Mouse (Mus musculus) midbrain, embryonic 14.5 days (tissue): ENCODE results near the gene Macrod2. TPM values are rescaled to one million over a fixed set of nuclear protein-coding genes. Genes with fewer than 3 reads are reported as not detected.

ENCODE experiments used
- ATAC-seq: fragments of 200-750 bp; cut with Nextera tagmentation; 2 replicates; pipeline ENCODE4 v1.8.0; 2017; ENCODE audit warnings: moderate number of reproducible peaks, moderate library complexity; ENCODE audit not compliant: low FRiP score, low TSS enrichment
- DNase-seq: peaks from one replicate; pipeline ENCODE4 v3.0.0-alpha.2; 2015
- H3K27ac ChIP-seq: fragments of 300-500 bp; sonication (generic); replicated peaks from 2 replicates; pipeline ENCODE4 v1.5.1; 2014; ENCODE audit warnings: mild to moderate bottlenecking, low read depth, low read length, moderate library complexity
- H3K27me3 ChIP-seq: fragments of 300-500 bp; sonication (generic); 2 replicates; pipeline ENCODE4 v1.6.1; 2014; ENCODE audit warnings: low read length, control low read depth, mixed read lengths; ENCODE audit not compliant: control insufficient read depth, insufficient read depth
- H3K36me3 ChIP-seq: fragments of 300-500 bp; sonication (generic); 2 replicates; pipeline ENCODE4 v1.6.1; 2014; ENCODE audit warnings: low read length, control low read depth; ENCODE audit not compliant: control insufficient read depth, insufficient read depth
- H3K4me1 ChIP-seq: fragments of 300-500 bp; sonication (generic); 2 replicates; pipeline ENCODE4 v1.6.1; 2014; ENCODE audit warnings: mild to moderate bottlenecking, antibody characterized with exemption, low read length, control low read depth; ENCODE audit not compliant: control insufficient read depth, insufficient read depth
- H3K4me2 ChIP-seq: fragments of 300-500 bp; sonication (generic); 2 replicates; pipeline ENCODE4 v1.6.1; 2014; ENCODE audit warnings: mild to moderate bottlenecking, low read length, moderate library complexity
- H3K4me3 ChIP-seq: fragments of 300-500 bp; sonication (generic); replicated peaks from 2 replicates; pipeline ENCODE4 v1.5.1; 2014; ENCODE audit warnings: low read depth, low read length
- H3K9ac ChIP-seq: fragments of 300-500 bp; sonication (generic); replicated peaks from 2 replicates; pipeline ENCODE4 v1.6.1; 2014; ENCODE audit warnings: mild to moderate bottlenecking, low read length, moderate library complexity
- H3K9me3 ChIP-seq: fragments of 300-500 bp; sonication (generic); 2 replicates; pipeline ENCODE4 v1.6.1; 2016; ENCODE audit warnings: low read length, control low read depth, mixed read lengths; ENCODE audit not compliant: control insufficient read depth
- WGBS: fragments of 180-500 bp; shearing (Covaris S2); extraction: QIAGEN DNeasy Blood & Tissue Kit; methylation state at CpG from one replicate; pipeline ENCODE4 v1.1.7; 2014; 5-methylcytosine and 5-hydroxymethylcytosine counted together
- polyA plus RNA-seq: library from polyadenylated mRNA; unstranded; fragments of >200 nt; fragmentation: Nextera tagmentation; extraction: Ambion mirVana; gene quantifications from 2 replicates; pipeline ENCODE4 v1.2.1, GENCODE M21; 2014

The Macrod2 gene
- polyA plus RNA-seq, 1 experiment from 2014 or later = 61.4 TPM

DNA sequence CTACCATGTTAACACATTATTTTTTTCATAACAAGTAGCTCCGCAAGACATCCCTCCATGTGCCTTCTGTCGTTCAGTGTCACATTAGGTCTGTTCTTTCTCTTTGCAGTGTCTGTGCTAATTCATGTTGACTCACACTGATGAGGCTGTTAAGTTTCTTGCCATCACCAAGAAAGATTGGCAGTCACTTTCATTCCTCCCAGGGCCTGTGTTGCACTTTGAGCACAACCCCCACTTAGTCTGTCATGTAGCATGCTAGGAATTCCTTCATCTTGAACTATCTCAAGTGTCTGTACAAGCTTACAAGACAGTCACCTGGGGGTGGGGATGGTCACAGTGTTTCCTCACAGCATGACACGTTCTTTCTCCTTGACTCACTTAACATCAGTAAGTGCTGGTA is 696.2 kb downstream of the Macrod2 start:
- Histone ChIP-seq H3K9ac (no peak overlapping the region), H3K27ac (no peak overlapping the region), H3K36me3 (no peaks in the 10 kb centered on the region), H3K27me3 (no peaks in the 10 kb centered on the region), H3K4me3 (no peak overlapping the region), H3K4me2 (no peak overlapping the region), H3K9me3 (no peaks in the 10 kb centered on the region), H3K4me1 (no peaks in the 10 kb centered on the region)
- WGBS = 83% methylated on average over 3 of the region's 3 CpGs
- DNase-seq (no peak), ATAC-seq (no peak)

DNA sequence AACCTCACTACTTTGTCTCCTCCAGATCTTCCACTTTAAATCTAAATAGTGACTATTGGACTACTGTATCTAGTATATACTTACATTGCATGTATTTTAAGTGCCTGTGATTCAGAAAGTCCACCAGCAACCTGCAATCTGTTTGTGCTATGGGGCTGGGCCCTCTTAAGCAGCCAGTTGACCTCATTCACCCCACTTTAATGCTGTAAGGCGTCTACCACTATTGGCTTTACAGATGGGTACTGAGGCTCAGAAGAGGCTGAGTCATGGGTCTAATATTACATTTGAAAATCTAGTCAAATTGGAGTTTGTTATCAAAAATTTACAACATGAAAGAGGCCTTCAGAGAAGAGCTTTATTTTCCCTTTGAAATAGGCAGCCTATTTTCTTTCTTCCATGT is 722.5 kb downstream of the Macrod2 start:
- DNase-seq = no peak
- Histone ChIP-seq H3K4me3 (no peak overlapping the region), H3K4me1 (no peaks in the 10 kb centered on the region), H3K4me2 (no peak overlapping the region), H3K27ac (no peak overlapping the region), H3K9me3 (no peaks in the 10 kb centered on the region), H3K9ac (no peak overlapping the region), H3K36me3 (no peaks in the 10 kb centered on the region), H3K27me3 (no peaks in the 10 kb centered on the region)
- no peak for ATAC-seq
- WGBS = 85% methylated on average over 1 of the region's 1 CpGs

DNA sequence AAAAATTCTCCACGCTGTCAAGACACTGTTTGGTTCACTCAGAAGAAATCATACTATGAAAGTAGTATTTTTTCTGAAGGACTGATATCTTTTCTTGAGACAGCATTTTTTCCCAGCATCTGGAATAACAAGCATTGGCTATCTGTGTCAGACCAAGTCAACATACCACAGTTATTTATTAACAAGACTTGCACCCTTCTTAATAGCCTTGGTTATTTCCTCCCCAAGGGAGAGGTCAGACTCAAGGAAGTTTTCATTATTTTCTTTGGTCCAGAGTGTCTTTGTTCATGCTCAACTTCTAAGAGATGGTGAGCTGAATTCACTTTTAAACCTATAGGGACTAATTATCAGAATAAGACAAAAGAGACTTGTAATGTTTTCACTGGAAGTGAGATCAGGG is 728.8 kb downstream of the Macrod2 start:
- WGBS = 92% methylated on average over 1 of the region's 1 CpGs

DNA sequence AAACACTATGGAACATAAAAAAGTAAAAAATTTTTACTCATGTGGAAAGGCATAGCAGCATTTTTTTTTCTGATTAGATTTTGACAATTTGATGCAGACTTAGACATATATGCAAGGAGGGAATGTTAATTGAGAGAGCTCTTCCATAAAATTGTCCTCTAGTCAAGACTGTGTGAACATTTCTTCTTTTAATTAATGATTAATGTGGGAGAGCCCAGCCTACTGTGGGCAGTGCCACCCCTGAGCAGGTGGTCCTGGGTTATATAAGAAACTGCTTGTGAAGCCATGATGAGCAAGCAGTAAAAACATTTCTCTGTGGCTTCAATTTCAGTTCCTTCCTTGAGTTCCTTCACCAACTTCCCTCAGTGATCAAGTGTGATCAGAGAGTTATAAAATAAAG is 730.5 kb downstream of the Macrod2 start:
- Histone ChIP-seq H3K4me3 (no peak overlapping the region), H3K27me3 (no peaks in the 10 kb centered on the region), H3K27ac (no peak overlapping the region), H3K36me3 (no peaks in the 10 kb centered on the region), H3K9ac (no peak overlapping the region), H3K9me3 (no peaks in the 10 kb centered on the region), H3K4me1 (no peaks in the 10 kb centered on the region), H3K4me2 (no peak overlapping the region)
- ATAC-seq = no peak
- no peak for DNase-seq

More for the DNA sequence above, 728.8 kb downstream of the Macrod2 start:
- Histone ChIP-seq H3K4me1 (no peaks in the 10 kb centered on the region), H3K9ac (no peak overlapping the region), H3K27me3 (no peaks in the 10 kb centered on the region), H3K4me3 (no peak overlapping the region), H3K27ac (no peak overlapping the region), H3K36me3 (no peaks in the 10 kb centered on the region), H3K9me3 (no peaks in the 10 kb centered on the region), H3K4me2 (no peak overlapping the region)
- DNase-seq (no peak), ATAC-seq (no peak)

DNA sequence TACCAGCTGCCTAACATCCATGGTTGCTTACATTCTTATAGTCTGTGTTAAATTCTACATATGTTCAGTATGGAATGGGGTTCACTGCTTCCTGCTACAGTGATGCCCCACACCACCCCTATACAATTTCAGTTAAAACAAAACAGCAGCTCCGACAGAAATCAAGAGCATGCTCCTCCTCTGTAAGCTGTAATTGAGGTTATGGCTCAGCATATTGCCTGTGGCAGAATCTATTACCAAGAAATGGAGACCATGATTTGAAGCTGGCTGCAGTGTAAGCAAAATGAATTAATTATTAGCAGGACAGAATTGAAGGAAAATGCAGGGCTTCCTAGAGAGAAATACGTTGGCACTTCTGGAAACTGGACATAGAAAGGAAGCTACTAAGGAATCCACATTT is 747.2 kb downstream of the Macrod2 start:
- H3K4me3 ChIP-seq = no peak overlapping the region
- no peaks in the 10 kb centered on the region for H3K27me3 ChIP-seq
- DNase-seq (peak; percentile 67), ATAC-seq (no peak)
- WGBS = 39% methylated on average over 2 of the region's 2 CpGs
- no peak overlapping the region for H3K4me2 ChIP-seq
- H3K36me3 ChIP-seq = no peaks in the 10 kb centered on the region
- H3K9me3 ChIP-seq = no peaks in the 10 kb centered on the region
- H3K27ac ChIP-seq = no peak overlapping the region
- H3K9ac ChIP-seq = no peak overlapping the region
- H3K4me1 ChIP-seq = no peaks in the 10 kb centered on the region

DNA sequence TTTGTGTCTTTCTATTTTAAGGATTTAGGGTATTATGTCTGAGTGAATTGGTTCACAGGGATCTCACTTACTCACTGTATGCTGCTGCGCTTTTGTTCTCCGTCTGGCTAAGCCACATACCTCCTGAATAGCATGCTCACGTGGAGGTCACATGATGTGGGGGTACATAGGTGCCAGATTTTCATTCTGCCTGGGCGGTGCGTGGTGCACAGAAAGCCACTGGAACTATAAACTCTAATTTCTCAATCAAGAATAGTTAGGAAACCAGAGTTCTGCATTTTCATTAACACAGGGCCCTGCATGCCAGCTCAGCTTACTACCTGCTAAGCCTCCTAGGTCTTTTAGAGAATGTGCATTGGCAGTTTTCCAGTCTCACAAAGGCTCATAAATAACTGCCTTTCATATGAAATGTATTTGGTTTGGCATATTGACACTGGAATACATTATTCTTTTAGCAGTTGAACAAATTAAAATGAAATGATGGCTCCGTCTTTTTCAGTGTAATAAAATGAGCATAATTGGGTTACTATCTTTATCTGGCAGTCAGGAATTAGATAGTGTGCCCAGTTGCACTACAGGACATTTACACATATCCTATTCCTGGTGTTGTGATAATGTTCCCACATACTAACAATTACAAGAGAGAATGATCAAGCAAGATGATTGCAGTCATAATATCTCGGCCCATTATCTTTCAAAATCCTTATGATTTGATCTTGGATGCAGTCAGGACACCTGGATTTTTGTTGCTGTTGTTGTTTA is 757.1 kb downstream of the Macrod2 start:
- Histone ChIP-seq H3K27ac (peak overlapping the region; percentile 52; the same call in 1 of the 2 replicates), H3K27me3 (no peaks in the 10 kb centered on the region), H3K4me1 (peaks cover 12% of the 10 kb centered on the region), H3K9me3 (no peaks in the 10 kb centered on the region), H3K9ac (no peak overlapping the region), H3K36me3 (no peaks in the 10 kb centered on the region), H3K4me3 (no peak overlapping the region), H3K4me2 (no peak overlapping the region)
- peak; percentile 74 for DNase-seq
- 39% methylated on average over 7 of the region's 7 CpGs for WGBS
- ATAC-seq = peak; percentile 79

DNA sequence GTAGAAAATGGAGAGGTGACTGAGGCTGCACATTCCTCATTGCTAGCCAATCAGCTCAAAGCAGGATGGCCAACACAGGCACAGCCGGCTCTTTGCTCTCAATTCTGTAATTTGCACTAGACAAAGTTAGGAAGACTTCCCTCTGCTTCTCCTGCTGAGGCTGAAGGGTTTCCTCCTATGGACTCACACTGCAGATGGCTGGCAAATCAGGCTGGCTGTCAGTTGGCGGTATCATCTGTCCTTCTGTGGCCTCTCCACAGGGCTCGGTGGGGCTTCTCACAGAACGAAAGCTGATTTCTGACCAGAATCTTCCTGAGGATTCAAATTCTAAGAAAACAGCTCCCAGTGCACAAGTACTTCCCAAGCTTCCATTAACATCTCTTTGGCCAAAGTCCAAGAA is 760.9 kb downstream of the Macrod2 start:
- no peak for DNase-seq
- 65% methylated on average over 4 of the region's 4 CpGs for WGBS

DNA sequence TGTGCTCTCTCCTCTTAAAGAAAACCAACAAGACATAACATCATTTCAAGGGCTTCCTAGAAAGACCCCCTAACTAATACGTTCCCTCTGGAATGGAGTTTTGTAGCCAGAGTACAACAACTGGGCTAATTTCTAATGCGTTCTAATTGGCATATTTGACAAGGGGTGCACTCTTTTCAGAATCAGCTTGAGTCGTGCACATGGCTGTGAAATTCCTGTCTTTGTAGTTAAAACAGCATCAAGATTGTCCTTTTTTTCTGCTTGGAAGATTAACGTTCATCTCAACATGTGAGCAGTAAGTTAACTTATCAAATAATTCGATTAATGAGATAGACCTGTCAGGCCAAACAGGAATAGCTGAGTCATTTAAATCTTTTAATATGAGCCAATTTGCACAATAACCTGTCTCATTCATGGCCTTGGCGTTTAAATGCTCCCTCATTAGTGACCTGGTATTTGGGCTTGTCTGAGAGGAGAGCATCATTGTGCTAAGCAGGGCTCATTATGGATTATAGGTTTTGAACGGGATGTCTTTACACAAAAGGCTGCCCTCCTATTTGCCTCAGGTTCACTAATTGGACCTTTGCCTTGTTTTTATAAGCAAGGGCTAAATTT is 762.0 kb downstream of the Macrod2 start:
- Histone ChIP-seq H3K4me3 (no peak overlapping the region), H3K27ac (peak overlapping the region; percentile 43; the same call in 1 of the 2 replicates), H3K9ac (no peak overlapping the region), H3K4me1 (peaks cover 20% of the 10 kb centered on the region), H3K36me3 (no peaks in the 10 kb centered on the region), H3K27me3 (no peaks in the 10 kb centered on the region), H3K4me2 (no peak overlapping the region), H3K9me3 (no peaks in the 10 kb centered on the region)
- 54% methylated on average over 7 of the region's 7 CpGs for WGBS
- DNase-seq = peak; percentile 21
- peak; percentile 50; the same call in 1 of the 2 replicates for ATAC-seq

More for the DNA sequence above, 760.9 kb downstream of the Macrod2 start:
- Histone ChIP-seq H3K4me1 (peaks cover 26% of the 10 kb centered on the region), H3K9me3 (no peaks in the 10 kb centered on the region), H3K27ac (no peak overlapping the region), H3K4me3 (no peak overlapping the region), H3K9ac (no peak overlapping the region), H3K27me3 (no peaks in the 10 kb centered on the region), H3K36me3 (no peaks in the 10 kb centered on the region), H3K4me2 (no peak overlapping the region)
- no peak for ATAC-seq

DNA sequence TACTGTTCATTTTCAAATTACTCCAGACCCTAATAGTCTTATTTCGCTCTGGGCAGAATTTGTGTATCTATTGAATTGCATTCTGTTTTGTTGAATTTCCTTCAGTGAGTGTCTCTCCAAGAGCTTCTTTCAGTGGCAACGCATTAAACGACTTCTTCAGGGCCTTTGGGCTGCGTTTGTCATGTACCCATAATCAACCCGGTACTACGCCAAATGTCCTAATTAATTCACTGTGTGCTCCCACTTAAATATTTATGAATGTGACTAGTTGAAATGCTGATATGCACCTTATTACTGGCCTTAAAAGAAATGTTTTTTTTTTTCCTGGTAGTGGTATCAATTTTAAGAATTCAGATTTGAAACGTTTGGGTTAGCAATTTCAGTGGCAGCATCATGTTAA is 763.1 kb downstream of the Macrod2 start:
- WGBS = 21% methylated on average over 7 of the region's 7 CpGs
- no peak overlapping the region for H3K4me2 ChIP-seq
- H3K9me3 ChIP-seq = no peaks in the 10 kb centered on the region
- DNase-seq (peak; percentile 66), ATAC-seq (no peak)
- no peak overlapping the region for H3K27ac ChIP-seq
- H3K27me3 ChIP-seq = no peaks in the 10 kb centered on the region
- H3K4me1 ChIP-seq = peaks cover 15% of the 10 kb centered on the region; the same call in 1 of the 2 replicates
- no peaks in the 10 kb centered on the region for H3K36me3 ChIP-seq
- no peak overlapping the region for H3K4me3 ChIP-seq
- no peak overlapping the region for H3K9ac ChIP-seq
